Mouse (Mus musculus): ENCODE measurements around the gene Hdac4.

The Hdac4 gene

DNA sequence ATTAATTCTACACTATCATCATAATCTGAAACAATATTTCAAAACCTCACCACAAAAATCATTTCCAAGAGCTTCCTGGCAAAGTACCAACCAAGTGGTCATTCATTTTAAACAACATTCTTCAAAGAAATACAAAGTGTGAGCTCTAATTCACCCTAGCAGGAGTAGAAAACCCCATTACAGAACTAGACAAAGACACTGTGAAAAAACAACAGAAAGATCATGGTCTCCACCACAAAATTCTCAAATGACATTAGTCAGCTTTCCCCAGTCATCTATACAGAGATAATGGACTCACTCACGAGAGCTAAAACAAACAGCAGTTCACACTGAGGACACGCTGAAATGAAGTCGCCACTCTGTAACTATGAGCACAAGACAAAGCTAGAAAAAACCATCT, 153.4 kb downstream of the Hdac4 start:
- in situ Hi-C loops (cut with MboI, MseI): loop anchor here in 1 of 2 experiments (10.0 kb wide), 1 partner anchor 1033 kb away; no protein-coding TSS in a partner anchor

DNA sequence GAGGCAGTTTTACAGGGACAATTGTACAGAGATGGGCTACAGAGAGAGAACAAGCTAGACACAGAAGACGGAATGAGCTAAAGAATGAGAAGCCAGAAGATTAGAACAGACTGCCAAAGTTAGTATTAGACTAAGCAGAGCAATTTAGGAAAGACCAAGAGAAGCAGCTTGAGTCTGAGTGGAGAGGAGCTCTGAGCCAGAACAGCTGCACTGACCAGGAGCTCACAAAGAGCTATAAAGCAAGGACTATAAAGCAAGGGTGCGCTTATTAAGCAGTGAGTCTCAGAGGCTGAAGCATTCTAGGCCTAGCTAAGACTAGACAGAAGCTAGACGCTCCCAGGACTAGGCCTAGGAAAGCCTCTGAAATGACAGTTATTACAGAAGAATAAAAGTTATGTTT, 154.2 kb downstream of the Hdac4 start:
- in situ Hi-C loops (cut with MboI, MseI): loop anchor here in 1 of 2 experiments (10.0 kb wide), 1 partner anchor 1034 kb away; no protein-coding TSS in a partner anchor

DNA sequence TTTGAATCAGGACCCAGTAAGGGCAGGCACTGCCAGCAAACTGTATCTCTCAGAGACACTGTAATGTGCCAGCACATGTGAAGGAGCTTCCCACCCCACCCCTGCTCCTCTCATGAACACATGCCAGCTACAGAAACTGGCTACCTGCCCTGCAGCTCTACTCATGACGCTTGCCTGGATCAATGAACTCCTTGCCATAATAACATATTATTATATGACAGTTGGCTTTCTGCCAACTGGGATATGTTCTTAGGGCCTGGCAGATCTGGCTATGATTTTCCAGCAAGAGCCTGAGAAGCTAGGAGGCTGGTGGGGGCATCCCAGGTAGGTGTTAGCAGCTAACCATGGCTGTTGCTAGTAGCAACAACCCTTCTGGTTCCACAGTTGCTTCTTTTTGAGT, 156.8 kb downstream of the Hdac4 start:
- in situ Hi-C loops (cut with MboI, MseI): no loop called here

- in situ Hi-C loops (cut with MboI, MseI): no loop called here
These were observed 158.5 kb downstream of the Hdac4 start for GRCm38 (mm10) chr1:92037039-92037438.

GRCm38 (mm10) chr1:92035770-92036169, 159.7 kb downstream of the Hdac4 start:
- in situ Hi-C loops (cut with MboI, MseI): no loop called here

GRCm38 (mm10) chr1:92034247-92034646, 161.3 kb downstream of the Hdac4 start:
- in situ Hi-C loops (cut with MboI, MseI): no loop called here

- in situ Hi-C loops (cut with MboI, MseI): no loop called here
These were observed 162.0 kb downstream of the Hdac4 start for GRCm38 (mm10) chr1:92033463-92033862.

GRCm38 (mm10) chr1:92030541-92030940, 165.0 kb downstream of the Hdac4 start:
- in situ Hi-C loops (cut with MboI, MseI): no loop called here

DNA sequence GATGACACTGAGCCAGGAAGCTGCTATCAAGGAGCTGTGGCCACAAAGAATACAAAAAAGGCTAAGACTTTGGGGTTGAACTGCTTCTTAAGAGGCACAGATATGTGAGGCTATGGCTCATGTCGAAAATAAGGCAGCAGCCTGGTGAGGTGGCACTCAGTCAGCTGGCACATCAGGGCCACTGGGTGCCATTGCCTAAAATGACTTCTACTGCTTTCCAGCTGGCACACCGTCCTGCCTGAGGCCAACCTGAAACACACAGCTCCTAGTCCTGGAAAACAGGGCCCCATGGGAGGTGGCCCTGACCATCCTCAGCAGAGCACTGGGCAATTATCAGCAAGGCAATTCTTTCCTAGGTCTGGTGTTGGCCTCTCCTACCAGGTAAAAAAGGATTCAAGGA, 167.3 kb downstream of the Hdac4 start:
- in situ Hi-C loops (cut with MboI, MseI): no loop called here

DNA sequence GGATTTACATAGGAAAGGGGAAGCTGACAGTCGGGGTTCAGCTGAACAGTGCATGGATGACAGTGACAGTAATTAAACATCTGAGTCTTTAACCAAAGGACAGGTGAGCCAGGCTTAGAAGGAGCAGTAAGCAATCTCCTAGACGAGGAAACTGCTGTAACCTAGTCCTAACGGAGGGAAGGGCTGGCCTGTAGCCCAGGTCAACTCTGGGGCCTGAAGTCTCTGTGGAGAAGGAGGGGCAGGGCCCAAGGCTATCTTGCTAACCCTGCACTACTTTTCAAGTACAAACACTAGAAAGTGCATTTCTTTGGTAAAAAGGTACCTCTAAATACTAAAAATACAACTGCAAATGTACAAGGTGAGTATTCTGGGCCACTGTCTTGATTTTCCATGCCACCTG, 169.1 kb downstream of the Hdac4 start:
- in situ Hi-C loops (cut with MboI, MseI): no loop called here

DNA sequence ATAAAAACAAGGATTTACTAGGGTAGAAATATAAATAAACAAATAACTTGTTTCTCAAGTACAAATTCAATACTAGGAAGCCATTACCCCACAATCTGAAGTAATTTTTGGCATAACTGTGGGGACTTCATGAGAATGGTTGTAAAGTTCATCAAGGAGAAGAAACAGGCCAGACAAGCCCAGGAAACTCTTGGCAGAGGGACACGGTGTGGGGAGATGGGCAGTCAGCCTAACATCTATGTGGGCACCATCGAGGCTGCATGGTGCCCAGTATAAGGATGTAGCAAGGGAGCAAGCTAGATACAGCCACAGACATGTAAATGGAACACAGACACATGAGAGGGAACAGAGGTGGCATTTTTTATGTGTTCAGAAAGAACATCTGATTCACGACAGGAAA, 171.6 kb downstream of the Hdac4 start:
- in situ Hi-C loops (cut with MboI, MseI): no loop called here

DNA sequence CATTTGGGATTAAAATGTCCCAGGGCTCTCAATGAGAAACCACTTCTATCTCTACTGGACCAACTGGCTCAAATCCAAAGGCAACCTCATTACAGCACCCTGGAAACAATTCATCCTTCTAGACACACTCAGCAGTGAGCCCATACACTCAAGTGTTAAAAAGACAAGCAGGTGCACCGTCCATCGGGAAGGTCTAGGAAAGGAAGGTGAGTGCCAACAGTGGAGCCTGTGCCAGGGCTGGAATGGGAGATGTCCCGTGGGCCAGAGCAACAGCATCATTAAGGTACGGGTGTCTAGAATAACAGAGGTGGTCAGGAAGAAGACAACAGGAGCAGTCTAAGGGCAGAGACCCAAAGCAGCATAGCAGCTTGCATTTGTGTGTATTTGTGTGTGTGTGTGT, 173.5 kb downstream of the Hdac4 start:
- in situ Hi-C loops (cut with MboI, MseI): no loop called here

GRCm38 (mm10) chr1:92015938-92016672, 179.4 kb downstream of the Hdac4 start:
- in situ Hi-C loops (cut with MboI, MseI): no loop called here

DNA sequence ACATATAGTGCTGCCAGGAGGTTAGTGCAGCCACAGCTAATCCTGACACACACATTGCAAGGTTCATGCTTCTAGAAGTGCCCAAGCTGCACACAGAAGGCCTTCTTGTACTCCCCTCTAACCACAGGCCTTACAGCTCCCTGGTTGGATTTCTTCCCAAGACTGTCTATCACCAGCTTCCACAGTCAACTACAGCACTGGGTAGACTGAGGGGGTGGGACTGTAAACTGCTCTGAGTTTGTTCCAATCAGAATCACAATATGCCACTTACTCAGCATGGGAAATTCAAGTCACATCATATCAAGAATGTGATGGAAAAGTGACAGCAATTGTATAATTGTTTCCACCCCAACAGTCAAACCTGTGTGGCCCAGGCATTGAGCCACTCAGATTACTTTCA, 180.2 kb downstream of the Hdac4 start:
- in situ Hi-C loops (cut with MboI, MseI): no loop called here

GRCm38 (mm10) chr1:92014496-92014895, 181.0 kb downstream of the Hdac4 start:
- in situ Hi-C loops (cut with MboI, MseI): no loop called here

GRCm38 (mm10) chr1:92006666-92007065, 188.8 kb downstream of the Hdac4 start:
- in situ Hi-C loops (cut with MboI, MseI): no loop called here

GRCm38 (mm10) chr1:92005617-92005940, 189.9 kb downstream of the Hdac4 start:
- in situ Hi-C loops (cut with MboI, MseI): no loop called here

- in situ Hi-C loops (cut with MboI, MseI): no loop called here
These were observed 190.4 kb downstream of the Hdac4 start for GRCm38 (mm10) chr1:92004906-92005616.

GRCm38 (mm10) chr1:92004122-92004521, 191.4 kb downstream of the Hdac4 start:
- in situ Hi-C loops (cut with MboI, MseI): no loop called here

GRCm38 (mm10) chr1:92000226-92000625, 195.3 kb downstream of the Hdac4 start:
- in situ Hi-C loops (cut with MboI, MseI): no loop called here

DNA sequence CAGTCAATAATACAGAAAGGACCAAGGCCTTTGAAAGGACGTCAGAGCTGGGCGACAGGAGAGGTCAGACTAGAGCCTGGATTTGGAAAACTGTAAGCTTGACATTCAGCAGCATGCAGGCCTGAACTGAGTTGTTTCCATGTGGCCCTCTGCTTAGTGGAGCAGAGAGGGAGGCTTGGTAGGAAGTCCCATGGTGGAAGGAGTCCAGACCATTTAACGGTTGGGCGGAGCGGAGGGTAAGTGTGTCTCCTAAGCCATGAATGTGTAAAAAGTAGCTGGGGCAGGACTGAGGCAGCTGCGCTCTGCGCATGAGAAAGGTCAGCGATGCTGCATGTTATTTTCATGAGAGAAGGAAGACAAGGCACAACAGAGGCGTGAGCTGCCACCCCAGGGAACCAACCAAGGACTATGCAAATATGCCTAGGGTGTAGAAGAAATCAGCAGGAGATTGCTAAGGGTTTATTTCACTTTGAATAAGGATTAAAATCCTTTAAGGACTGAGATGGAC, 201.8 kb downstream of the Hdac4 start:
- in situ Hi-C loops (cut with MboI, MseI): no loop called here

DNA sequence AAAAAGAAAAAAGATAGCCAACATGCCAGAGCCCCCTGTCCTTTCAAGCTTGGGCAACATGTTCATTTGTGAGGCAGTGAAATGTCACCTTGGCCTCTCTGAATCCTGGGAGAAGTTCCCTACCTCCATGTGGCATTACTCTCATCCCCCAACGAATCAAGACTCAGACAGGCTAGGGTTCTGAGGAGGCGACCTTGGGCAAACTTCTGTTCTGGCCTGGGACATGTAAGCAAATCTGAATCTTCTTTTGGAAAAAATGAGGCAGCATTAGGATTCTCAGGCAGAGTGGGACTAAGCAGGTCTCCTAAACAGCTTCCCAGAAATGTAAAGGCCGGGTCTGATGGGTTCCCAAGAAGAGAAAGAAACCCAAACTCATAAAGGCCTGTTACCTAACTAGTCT, 202.8 kb downstream of the Hdac4 start:
- in situ Hi-C loops (cut with MboI, MseI): no loop called here

GRCm38 (mm10) chr1:91991597-91991996, 203.9 kb downstream of the Hdac4 start:
- in situ Hi-C loops (cut with MboI, MseI): no loop called here

Measured in T-helper 17 cell (primary cell).